Mouse (Mus musculus) small intestine, adult 2 months (tissue): Measurements from ENCODE around the gene Cdsn.

ENCODE experiments used
- CTCF ChIP-seq: fragments of 200-500 bp; IDR thresholded peaks from 2 replicates; pipeline ENCODE4 v1.5.1; 2012; ENCODE audit warnings: low read depth, mild to moderate bottlenecking, control low read depth, inconsistent platforms, low read length, moderate library complexity, mixed read lengths; ENCODE audit not compliant: insufficient replicate concordance, insufficient read length; ENCODE audit errors: extremely low read depth
- POLR2A ChIP-seq: fragments of 200-500 bp; IDR thresholded peaks from 2 replicates; pipeline ENCODE4 v1.6.1; 2012; ENCODE audit warnings: low read depth, mild to moderate bottlenecking, control low read depth, inconsistent platforms, low read length, moderate library complexity

DNA sequence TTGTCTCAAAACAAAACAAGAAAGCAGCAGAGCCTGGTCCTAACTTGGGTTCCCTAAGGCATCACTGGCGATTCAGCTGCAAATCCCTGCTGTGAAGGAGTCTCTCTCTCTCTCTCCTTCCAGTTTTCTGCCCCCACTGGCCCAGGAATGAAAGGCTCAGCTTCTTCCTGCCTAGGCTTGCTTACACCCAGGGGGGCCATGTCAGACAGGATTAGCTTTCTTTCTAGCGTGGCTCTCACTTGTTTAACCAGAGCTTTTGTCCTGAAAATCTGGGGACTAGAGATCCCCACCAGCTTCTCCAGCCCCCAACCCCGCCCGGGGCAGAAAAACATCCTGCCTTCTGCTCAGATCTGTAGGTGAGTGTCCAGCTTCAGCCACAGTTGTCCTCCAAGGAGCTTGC lies 36.5 kb downstream of the Cdsn start:
- TF ChIP-seq CTCF = no peak
- TF ChIP-seq POLR2A = no peak
